Mouse (Mus musculus): Measurements from ENCODE around the gene Kdm7a.

The Kdm7a gene

DNA sequence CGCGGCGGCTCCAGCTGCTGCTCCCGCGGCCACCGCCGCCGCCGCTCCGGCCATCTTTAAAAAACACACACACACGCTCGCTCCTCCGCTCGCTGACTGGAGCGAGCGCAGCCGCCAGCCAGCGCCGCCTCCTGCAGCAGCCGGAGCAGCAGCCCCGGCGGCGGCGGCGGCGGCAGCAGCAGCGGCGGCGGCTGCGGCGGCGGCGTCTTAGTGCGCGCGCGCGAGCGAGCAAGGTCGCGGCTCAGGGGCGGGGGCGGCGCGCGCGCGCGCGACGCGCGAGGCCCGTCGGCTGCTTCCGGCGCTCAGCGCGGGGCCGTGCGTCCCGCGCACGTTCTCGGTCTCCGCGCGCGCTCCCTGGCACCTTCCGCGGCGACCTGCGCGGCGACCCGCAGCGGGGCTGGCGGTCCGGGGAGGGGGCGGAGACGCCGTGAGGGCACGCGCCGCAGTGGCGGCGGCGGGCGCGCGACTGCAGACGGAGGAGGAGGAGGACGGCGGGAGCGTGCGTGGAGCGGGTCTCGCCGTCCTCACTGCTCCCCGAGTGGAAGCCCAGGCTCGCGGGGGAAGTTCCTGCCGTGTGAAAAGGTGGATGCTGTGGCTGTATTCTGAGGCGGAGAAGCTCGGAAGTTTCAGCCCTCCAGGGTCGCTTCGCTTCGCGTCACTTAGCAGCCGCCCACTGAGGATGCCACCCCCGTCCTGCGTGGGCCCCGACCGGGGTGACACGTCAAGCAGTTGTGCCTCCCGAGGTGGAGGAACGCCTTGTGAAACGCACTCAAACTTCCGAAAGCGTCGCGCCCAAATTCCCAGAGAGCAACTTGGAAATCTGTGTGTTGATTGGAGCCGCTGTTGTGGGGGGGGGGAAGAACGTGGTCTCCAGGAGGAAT is at the start of gene Kdm7a:
TSS of gene Kdm7a (minus strand) at position 209 of the 881 bp plus-strand sequence.
- DNase-seq (ENCODE audit: low spot score): peak; percentile 68

DNA sequence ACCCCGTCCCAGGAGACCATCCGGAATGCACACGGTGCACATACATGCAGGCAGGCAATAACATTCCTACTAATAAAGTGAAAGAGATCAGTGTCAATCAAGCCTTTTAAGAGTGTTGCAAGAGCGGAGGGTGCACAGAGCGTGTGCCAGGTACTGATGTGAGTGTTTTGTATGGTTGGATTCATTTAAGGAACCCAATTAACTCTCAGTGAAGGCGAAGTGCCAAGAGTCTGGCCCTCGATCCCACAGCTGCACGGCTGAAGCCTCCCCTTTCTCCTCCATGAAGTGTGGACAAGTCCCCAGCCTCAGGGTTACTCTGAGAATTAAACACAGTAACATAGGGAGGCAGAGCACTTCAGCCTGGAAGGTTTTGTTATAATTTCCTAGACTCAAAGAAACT is 48.7 kb upstream of the Kdm7a start:
- DNase-seq (ENCODE audit: low spot score): no peak

DNA sequence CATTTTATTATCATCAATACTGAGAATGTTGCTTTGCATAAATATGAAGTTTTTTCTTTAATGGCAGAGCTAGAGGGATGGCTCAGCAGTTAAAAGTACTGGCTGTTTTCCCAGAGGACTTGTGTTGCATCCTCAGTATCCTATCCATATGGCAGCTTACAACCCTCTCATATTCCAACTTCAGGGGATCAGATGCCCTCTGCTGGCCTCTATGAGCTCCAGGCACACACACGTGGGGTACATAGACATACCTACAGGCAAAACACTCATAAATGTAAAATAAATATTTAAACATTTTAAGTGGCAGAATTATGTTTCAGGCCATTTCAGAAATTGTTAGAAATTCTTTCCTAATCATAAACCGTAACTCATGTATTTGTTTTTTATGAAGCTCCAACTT is 43.5 kb upstream of the Kdm7a start:
- no peak for DNase-seq (ENCODE audit: low spot score)

DNA sequence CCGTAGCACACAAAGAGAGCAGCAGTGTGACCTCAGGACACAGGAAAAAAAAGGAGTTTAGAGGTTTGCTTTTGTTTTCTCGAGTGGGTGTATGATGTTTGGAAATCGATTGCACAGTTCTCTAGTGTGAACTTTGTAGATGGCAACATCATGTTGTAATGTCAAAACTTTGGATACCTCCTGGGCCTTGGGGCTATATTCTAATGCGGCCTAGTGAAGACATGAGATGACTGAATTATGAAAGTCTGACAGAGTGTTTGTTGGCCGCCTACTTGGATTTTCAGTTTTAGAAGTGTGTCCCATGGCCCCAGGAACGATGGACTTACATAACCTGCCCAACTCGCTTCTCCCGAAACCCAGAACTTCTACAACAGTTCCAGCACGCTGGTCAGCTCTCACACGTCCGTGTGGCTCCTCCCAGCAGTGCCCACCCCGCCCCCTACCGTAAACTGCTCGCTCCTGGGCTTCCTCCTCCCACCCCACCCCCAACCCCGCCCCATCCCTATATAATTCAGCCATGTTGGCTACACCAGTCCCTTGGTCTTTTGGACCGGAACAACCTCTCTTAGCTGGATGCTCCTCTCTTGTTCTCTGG is 42.7 kb upstream of the Kdm7a start:
- DNase-seq (ENCODE audit: low spot score): no peak

DNA sequence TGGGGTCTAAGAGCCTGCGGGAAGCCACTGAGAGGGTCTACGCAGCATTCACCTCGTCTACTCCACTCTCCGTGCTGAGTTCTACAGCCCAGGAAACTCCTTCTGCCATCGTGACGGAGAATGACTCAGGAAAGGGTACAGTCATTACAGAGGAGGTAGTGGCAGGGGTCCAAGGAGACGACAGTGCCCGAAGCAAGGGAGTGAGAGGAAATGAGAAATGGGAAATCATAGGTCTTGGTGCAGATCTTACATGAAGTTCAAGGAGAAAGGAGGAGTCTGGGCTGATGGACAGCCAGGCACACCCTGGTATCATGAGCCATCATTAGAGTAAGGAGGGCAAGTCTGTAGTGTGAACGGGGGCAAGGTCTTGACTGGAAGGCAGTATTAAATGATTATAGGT is 37.5 kb upstream of the Kdm7a start:
- DNase-seq (ENCODE audit: low spot score): no peak

DNA sequence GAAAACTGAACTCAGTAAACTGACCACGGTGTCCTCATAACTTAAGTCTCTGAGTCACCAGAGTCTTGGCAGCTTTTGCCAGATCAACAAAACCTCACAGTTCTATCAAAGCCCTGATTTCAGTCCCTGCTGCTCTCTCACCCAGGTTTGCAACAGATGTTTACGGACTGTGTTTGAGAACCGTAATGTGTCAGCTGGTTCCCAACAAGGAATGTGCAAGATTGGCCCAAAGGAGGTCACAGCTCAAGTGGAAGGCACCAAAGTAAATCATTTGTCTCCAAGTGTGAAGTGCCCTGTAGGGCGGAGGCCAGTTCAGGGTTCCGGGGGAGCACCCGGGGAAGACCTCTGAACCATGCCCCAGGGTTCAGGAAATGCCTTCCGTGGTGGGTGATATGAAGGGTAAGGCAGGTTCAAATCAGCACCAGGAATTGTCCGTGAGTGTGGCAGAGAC is 36.9 kb upstream of the Kdm7a start:
- no peak for DNase-seq (ENCODE audit: low spot score)

DNA sequence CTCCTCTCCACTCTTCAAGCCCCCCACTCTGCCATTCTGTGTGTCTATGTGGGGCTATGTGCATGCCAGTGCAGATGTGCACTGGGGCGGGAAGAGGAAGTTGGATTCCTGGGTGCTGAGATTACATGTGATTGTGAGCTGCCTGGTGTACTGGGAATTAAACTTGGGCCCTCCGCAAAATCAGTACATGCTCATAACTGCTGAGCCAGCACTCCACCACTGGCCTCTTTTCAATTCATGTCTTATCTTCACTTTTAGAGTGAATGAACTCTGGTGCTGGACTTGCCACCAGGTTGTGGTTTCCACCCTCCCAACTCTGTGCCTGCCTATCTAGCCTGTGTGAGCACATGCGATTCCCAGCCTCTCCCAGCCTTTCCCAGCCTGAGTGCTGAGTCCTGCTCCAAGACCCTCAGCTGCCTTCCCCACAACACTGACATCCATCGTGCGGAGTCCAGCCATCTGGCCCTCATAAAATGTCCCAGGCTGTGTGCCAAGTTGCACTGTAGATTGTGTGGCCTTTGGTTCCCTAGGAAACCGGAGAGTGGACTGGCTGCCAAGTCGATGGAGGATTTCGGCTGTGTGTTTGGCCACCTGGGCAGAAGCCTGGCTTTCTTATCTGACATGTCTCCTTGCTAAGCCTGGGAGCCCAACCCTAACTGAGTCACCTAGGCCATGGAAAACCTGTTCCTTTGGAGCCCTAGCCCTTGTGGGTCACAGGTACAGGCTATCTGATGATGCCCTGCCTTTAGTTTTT is 36.3 kb upstream of the Kdm7a start:
- no peak for DNase-seq (ENCODE audit: low spot score)

DNA sequence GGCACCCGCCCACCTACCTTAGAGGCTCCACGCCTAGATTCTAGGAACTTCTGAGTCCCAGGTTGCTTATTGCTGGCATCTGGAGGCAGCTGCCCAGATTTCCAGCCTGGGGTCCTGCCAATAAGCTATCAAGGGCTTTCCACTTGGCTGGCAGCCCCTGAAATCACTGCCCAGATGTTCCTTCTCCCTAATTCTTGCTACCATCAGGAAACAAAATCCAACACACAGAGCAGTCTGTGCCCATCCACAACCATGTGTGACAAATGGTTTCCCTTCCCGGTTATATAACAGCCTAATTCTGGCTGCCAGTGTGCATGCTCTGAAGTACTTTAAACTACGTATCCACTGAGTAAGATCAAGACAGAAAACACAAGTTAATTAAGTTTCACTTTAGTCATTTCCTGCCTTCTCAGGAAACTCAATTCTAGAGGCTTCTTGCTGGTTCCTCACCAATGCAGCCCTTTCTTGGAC is 34.9 kb upstream of the Kdm7a start:
- DNase-seq (ENCODE audit: low spot score): no peak

DNA sequence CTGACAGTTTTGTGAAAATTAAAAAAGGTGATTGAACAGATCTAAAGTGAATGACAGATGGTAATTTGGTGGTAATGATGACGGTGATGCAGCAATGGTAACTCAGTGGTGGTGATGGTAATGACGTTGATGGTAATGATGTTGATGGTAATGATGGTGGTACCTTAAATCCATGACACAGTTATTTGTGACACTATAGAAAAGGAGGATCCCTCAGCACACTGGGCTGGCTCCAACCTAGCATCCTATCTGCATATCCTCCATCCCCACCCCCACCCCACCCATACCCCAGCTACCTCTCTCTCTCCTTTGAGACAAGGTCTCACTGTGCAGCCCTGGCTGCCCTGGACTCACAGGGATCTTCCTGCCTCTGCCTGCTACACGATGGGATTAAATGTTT is 34.4 kb upstream of the Kdm7a start:
- DNase-seq (ENCODE audit: low spot score): no peak

DNA sequence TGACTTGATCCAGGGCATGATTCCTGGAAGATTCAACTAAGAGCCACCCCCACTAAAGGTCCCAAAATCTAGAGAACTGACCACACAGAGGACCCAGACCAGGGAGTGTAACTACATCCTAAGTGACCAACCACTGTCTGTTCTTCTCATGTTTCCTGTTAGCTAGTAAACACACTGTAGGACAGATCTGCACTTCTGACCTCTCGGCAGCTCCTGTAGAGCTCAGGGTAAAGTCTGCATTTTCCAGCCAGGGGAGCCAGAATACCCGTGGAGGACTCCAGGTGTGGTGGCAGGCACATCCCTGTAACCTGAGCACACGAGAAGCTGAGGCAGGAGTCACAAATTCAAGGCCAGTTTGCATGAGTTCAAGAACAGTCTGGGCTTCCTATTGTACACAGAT is 31.3 kb upstream of the Kdm7a start:
- no peak for DNase-seq (ENCODE audit: low spot score)

DNA sequence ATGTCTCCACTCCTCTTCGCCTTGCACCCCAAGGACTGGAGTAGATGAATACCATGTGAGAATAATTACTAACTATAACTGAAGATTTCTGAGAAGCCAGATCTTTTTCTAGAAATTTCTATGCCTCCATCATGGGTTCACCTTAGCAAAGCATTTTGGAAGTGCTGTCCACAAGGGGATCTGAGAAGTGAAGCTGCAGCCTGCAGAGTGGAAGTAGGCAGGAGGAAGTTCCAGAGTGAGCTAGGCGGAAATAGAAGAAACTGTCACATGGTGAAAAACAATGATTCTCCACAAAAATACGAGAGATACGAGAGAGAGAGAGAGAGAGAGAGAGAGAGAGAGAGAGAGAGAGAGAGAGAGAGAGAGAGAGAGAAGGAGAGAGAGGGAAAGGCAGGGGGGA is 26.0 kb upstream of the Kdm7a start:
- no peak for DNase-seq (ENCODE audit: low spot score)

DNA sequence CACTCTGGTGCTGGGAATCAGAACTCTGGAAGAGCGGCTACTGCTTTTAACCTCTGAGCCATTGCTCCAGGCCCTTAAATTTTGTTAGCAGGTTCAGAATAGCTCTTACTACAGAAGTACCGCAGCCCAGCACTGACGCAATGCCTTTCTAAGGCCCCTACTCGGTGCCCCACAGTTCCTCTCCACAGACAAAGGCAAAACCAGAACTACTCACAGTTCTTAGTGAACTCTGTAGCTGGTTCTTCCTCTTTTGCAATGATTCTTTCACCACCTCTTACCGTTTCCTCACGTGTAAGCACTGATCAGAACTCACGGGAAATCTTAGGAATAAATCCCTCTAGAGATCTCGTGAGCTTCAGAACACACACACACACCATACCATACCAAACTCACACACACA is 24.1 kb upstream of the Kdm7a start:
- no peak for DNase-seq (ENCODE audit: low spot score)

DNA sequence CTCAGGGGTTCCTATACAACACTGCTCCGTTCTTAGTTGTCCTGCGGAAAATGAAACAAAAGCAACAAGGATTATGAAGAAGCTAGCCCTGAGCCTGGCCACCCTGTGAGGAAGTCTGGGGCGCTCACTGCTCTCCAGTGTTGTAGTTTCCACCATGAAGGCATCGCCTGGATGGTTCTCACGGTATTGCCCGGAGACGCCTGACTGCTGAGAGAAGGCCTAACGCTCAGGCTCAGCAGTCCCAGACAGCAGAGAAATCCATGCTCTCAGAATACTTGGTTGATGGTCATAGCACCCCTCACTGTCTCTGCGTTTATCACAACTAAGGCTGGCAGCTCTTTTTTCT is 20.0 kb upstream of the Kdm7a start:
- no peak for DNase-seq (ENCODE audit: low spot score)

DNA sequence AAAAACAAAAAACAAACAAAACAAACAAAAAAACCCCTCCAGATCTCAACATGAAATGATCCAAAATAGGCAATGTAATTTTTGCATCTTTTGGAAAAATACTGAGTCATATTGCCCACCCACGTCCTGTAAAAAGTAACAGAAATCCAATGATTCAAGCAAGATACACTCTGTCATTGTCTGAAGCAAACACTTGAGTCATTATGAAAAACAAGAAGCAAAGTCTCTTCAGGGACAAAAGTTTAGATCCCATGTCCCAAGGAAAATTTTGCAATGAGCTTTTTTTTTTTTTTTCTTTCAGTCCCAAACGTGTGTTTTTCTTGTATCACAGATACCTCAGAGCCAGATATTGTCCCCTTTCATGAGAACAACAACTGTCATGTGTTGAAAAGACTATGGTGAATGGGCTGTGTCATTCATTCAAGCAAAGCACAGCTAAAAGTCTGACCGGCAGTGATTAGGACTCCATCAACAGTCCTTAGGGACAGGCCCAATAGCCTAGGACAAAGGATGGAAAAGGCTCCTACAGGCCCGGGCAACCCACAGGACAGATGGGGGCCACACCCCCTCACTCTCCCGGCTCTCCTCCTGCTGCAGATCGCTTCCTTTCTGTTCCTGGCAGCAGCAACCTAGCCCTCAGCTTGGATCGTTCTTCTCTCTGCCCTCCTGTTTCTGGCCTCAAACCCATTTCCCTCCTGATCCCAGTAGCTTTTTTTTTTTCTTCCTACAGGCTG is 19.5 kb upstream of the Kdm7a start:
- no peak for DNase-seq (ENCODE audit: low spot score)

DNA sequence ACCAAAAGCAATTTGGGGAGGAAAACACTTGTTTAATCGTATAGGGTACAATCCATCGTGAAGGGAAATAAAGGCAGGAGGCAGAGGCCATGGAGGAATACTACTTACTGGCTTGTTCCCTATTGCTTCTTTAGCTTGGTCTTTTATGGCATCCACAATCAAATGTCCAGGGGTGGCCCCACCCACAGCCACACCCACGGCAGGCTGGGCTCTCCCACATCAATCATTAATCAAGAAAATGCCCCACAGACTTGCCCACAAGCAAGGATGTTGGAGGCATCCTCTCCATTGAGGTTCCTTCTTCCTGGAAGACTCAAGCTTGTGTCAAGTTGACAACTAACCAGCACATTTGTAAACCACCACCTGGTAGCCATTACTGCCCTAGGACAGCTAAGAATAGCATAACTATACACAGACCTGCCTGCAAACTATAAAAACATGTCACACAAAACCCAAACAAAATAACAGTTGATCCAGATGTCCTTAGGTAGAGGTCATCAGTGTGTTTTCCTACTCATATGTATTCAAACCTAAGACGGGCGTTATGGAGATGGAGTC is 16.8 kb upstream of the Kdm7a start:
- DNase-seq (ENCODE audit: low spot score): no peak

DNA sequence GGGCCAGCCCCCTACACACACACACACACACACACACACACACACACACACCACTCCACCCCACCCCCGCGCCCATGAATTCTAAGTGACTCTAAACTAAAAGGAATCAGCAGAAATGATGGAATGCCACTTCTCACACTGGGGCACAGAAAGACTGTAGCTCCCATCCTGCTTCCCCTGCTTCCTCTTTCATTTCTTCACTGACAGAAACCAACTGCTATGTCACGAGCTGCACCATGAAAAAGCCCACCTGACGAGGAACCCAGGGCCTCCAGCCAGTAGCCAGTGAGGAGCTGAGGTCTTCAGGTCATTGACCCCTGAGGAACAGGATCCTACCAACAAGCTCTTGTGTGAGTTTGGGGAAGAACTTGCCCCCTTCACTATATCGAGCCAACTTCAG is 15.9 kb upstream of the Kdm7a start:
- DNase-seq (ENCODE audit: low spot score): no peak

DNA sequence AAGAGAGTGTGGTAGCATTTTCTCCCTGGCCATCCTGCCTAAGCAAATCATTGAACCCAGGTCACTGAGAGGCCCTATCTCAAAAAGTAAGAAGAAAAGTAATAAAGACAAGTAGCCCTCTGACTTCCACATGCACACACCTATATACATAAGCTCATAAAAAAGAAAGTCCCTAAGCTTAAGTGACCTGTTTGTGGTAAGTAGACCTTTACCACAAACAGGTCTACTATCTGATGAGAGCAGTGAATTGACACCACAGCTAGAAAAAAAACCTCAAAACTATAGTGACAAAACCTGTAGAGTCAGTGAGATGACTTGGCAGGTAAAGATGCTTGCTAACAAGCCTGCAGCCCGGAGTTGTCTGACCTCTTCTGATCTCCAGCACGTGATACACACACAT is 11.4 kb upstream of the Kdm7a start:
- no peak for DNase-seq (ENCODE audit: low spot score)

DNA sequence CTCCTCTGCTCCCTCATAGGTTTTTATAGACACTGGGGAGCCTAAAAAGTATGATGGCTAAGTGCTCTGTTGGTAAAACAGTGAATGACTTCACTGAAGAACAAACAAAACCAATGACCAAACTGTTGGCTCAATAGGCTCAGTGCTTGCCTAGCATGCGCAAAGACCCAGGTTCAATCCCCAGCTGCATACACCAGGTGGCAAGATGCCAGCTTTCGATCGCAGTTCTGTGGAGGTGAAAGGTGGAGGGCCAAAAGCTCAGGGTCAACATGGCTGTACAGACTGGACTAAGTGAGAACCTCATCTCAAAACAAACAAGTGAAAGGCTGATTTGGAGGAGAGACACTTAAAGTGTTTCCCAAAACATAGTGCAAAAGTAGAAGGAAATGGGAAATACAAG is 10.5 kb upstream of the Kdm7a start:
- no peak for DNase-seq (ENCODE audit: low spot score)

DNA sequence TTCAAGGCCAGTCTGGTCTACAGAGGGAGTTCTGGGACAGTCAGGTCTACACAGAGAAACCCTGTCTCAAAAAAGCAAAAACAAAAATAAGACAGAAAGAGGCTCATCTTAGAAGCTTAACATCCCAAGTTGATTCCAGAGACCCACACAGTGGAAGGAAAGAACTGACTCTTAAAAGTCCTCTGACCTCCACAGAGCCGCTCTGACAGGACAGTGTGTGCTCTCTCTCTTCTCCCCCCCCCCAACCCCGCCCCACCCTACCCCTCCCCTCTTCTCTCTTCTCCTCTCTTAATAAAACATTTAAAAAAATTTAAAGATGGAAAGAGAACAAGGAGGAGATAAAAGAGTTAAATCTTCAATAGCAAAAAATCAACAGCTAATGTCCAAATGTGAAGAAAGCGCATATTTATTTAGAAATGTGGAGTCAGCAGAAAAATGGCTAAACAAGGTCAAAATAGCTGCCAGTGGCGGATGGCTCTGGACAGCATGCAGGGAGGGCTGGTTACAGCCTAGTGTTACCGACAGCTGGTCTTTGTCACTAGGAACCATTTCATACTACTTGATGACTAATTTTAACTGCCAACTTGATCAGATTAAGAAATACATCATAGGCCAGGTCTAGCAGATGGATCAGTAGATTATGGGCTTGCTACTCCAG is 8.5 kb upstream of the Kdm7a start:
- DNase-seq (ENCODE audit: low spot score): no peak

DNA sequence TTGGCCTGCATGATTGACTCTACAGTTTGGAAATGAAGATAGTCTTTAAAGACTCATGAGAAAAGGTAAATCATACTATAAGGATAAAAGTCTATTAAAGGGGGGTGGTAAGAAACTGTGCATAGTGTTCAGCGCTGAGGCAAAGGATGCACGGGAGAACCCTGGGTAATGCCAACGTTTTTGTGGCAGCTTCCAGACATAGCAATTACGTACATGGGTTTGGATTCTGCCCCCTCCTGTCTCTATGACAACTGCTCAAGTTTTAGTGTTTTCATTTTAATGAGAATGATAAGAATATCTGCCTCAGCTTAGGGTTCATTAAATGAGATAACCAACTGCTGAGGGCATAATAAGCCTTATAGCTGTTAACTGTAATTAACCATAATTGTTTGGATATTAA is 3.1 kb upstream of the Kdm7a start:
- DNase-seq (ENCODE audit: low spot score): no peak

DNA sequence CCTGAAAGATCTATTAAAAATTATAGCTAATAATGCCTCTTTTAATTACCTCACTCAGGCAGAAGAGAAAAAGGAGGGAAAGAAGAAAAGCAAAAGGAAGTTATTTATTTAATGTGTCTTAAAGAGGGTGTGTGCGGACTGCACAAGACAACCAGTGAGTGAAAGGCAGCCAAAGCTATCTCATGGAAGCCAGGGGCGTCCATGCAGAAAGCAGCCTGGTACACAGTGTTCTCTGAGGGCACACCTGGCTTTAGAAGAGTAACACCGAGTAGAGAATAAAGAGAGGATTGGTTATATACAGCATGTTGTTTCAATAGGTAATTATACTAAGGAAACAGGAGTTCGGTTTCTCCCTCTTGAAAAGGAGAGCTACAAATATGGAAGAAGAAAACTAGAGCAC is 1.6 kb upstream of the Kdm7a start:
- no peak for DNase-seq (ENCODE audit: low spot score)

Data from c-Kit-positive CD71-positive TER-119-positive erythroid progenitor cells, embryonic 14.5 days (primary cell).